Comparison of ENCODE assay signal across 10 mouse cellular contexts in the genomic region with DNA sequence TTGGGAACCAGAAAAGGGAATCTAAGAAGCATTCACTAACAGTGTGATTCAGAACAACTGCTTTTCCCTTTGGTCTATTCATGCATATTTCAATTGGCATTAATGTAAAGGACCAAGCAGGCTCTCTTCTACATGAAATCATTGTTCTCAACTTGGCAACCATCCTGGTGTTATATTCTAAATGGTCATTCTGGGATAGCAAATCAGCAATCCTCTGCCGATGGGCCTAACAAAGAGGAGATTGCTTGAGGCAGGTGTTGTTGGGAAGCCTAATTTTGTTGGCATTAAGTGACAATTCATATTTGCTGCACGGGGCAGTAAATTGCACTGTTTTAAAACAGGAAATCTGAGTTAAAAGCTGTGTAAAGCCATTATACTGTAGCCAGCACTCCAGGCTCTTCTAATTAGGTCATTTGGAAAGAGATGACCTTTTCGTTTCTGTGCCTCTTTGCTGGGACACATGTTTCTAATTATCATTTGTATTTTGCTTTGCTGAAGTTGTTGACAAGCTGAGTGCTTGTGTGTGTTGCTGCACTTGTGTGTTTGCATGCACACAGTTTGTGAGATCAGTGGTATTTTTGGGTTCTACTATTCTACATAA.
DNase-seq lines count a peak whose midpoint lies in the region; ATAC-seq and TF ChIP-seq lines count a peak whose summit lies in the region.
"Had no signal": no experiment of that assay in that cellular context is flagged by ENCODE, and none has a peak within 500 bp of the region (broad histone marks: within the 10 kb centered on the region; RNA-seq: fewer than 3 reads in every experiment).

No protein-coding gene starts in this region.

- H3K27me3 ChIP-seq in heart, embryonic 11.5 days (ENCODE audit: control insufficient read depth, insufficient read depth, low read length): no peaks in the 10 kb centered on the region
- H3K27me3 ChIP-seq in heart, embryonic 16.5 days (ENCODE audit: control insufficient read depth, insufficient read depth, low read length): no peaks in the 10 kb centered on the region
- no peaks in the 10 kb centered on the region for H3K27me3 ChIP-seq in midbrain, postnatal 0 days (ENCODE audit: insufficient read depth, low read length)

- no peak overlapping the region for H3K4me3 ChIP-seq in heart, embryonic 11.5 days (ENCODE audit: low read depth, low read length)
- no peak overlapping the region for H3K4me3 ChIP-seq in heart, embryonic 16.5 days (ENCODE audit: low read length)
- H3K4me3 ChIP-seq in midbrain, postnatal 0 days (ENCODE audit: low read depth, low read length): no peak overlapping the region

- 55% methylated on average over 3 of the region's 3 CpGs for WGBS in heart, embryonic 11.5 days (ENCODE audit: insufficient replicate concordance)
- 28% methylated on average over 3 of the region's 3 CpGs for WGBS in heart, embryonic 16.5 days
- 31% methylated on average over 3 of the region's 3 CpGs for WGBS in midbrain, postnatal 0 days

- H3K4me2 ChIP-seq in heart, embryonic 11.5 days: no peak overlapping the region
- H3K4me2 ChIP-seq in heart, embryonic 16.5 days (ENCODE audit: low read depth, low read length): no peak overlapping the region
- H3K4me2 ChIP-seq in midbrain, postnatal 0 days (ENCODE audit: low read depth, low read length, poor library complexity, severe bottlenecking): no peak overlapping the region

- no peaks in the 10 kb centered on the region for H3K9me3 ChIP-seq in heart, embryonic 11.5 days (replicated peaks; ENCODE audit: control insufficient read depth, low read length)
- H3K9me3 ChIP-seq in heart, embryonic 16.5 days (replicated peaks; ENCODE audit: control insufficient read depth, low read length): no peaks in the 10 kb centered on the region
- no peaks in the 10 kb centered on the region for H3K9me3 ChIP-seq in midbrain, postnatal 0 days (ENCODE audit: low read length)

- TF ChIP-seq CTCF in midbrain, postnatal 0 days (IDR thresholded peaks at IDR 0.05): no peak

- peaks cover 10% of the 10 kb centered on the region for H3K4me1 ChIP-seq in heart, embryonic 11.5 days (ENCODE audit: control insufficient read depth, insufficient read depth, low read length)
- peaks cover 19% of the 10 kb centered on the region for H3K4me1 ChIP-seq in heart, embryonic 16.5 days (ENCODE audit: control insufficient read depth, insufficient read depth, low read length)
- H3K4me1 ChIP-seq in midbrain, postnatal 0 days (ENCODE audit: insufficient read depth, low read length): no peaks in the 10 kb centered on the region

- H3K36me3 ChIP-seq in heart, embryonic 11.5 days (ENCODE audit: control insufficient read depth, insufficient read depth, low read length): no peaks in the 10 kb centered on the region
- no peaks in the 10 kb centered on the region for H3K36me3 ChIP-seq in heart, embryonic 16.5 days (ENCODE audit: control insufficient read depth, insufficient read depth)
- H3K36me3 ChIP-seq in midbrain, postnatal 0 days (ENCODE audit: insufficient read depth, low read length): no peaks in the 10 kb centered on the region

- ATAC-seq in heart, embryonic 11.5 days (replicated peaks; ENCODE audit: insufficient number of reproducible peaks, low FRiP score, low TSS enrichment): no peak
- ATAC-seq in heart, embryonic 16.5 days (replicated peaks; ENCODE audit: extremely low read depth, insufficient read depth, low FRiP score): 0 out of 2 replicates have a peak, but pooled peaks have one; percentile 16
- ATAC-seq in midbrain, postnatal 0 days (ENCODE audit: low FRiP score): no peak
- no peak for ATAC-seq in granulocyte monocyte progenitor cell, adult 5-6 weeks (replicated peaks; ENCODE audit: poor library complexity, severe bottlenecking)

- H3K9ac ChIP-seq in heart, embryonic 11.5 days (ENCODE audit: low read depth, low read length): no peak overlapping the region
- no peak overlapping the region for H3K9ac ChIP-seq in heart, embryonic 16.5 days (ENCODE audit: low read length)
- no peak overlapping the region for H3K9ac ChIP-seq in midbrain, postnatal 0 days (replicated peaks; ENCODE audit: low read length, poor library complexity, severe bottlenecking)

- peak; percentile 42 to 54 for DNase-seq in heart, adult 18-20 months
- DNase-seq in embryo, embryonic 11 days: peak; percentile 19
- DNase-seq in midbrain, postnatal 0 days (ENCODE audit: low spot score): peak; percentile 15
- DNase-seq in cerebellum, adult 18-20 months: no peak
- no peak for DNase-seq in cerebellum, postnatal 36 days
- DNase-seq: kidney, adult 2 months; layer of hippocampus, postnatal 36 days had no signal

- no peak overlapping the region for H3K27ac ChIP-seq in heart, embryonic 11.5 days (ENCODE audit: low read depth, low read length)
- peak overlapping the region; percentile 41; the same call in 1 of the 2 replicates for H3K27ac ChIP-seq in heart, embryonic 16.5 days (ENCODE audit: low read length)
- no peak overlapping the region for H3K27ac ChIP-seq in midbrain, postnatal 0 days (ENCODE audit: low read depth, low read length)

Comparison
In these comparisons a context has a peak if more than half of its experiments do, and no peak if none do; other contexts are left out.
1. DNase-seq: peak in heart, adult 18-20 months (2 of 2), embryo, embryonic 11 days (single experiment) and midbrain, postnatal 0 days (single experiment); none in cerebellum, adult 18-20 months (0 of 2) and cerebellum, postnatal 36 days (0 of 2).